Mouse (Mus musculus): Measurements from ENCODE around the gene Epb41l5.

DNA sequence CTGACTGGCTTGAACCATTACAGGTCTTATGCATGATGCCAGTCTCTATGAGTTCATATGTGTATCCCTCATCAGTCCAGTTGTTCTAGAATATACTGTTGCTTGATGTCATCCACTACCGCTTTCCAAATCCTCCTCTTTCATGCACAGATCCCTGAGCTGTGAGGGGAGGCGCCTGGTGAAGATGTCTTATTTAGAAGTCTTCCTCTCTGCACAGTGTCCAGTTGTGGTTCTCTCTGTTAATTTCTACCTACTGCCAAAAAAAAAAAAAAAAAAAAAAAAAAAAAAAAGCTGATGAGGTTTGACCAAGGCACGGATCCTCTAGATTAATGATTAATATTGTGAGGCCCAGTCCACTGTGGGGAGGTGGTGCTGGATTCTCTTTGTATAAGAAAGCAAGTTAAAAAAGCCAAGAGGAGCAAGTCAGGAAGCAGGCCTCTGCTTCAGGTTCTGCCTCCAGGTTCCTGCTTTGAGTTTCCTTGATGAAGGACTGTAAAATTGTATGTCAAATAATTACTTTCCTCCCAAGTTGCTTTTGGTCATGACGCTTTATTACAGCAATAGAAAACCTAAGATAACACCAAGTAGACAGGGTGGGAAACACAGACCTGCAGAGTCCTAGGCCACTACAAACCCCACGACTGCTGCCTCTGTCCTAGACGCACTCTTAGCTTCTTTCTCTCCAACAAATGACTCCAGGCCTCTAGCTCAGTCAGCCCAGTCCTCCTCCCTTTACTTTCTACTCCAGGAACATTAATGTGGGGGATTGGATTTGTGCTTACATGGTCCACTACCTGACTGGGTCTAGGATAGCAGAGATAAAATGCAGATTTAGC, 11.4 kb downstream of the Epb41l5 start:
- no peak for TF ChIP-seq EP300 (IDR thresholded peaks at IDR 0.05; ENCODE audit: low read depth)
- no peak for TF ChIP-seq CTCF (IDR thresholded peaks at IDR 0.05; ENCODE audit: low read depth)
